Mouse (Mus musculus) myocyte (in vitro differentiated cells): ENCODE data around the gene Nudt15. TPM values are rescaled to one million over a fixed set of nuclear protein-coding genes. Genes with fewer than 3 reads are reported as not detected.

Experiments used
- H3K27me3 ChIP-seq: one replicate; pipeline ENCODE4 v1.6.1; 2011; ENCODE audit not compliant: control insufficient read depth, insufficient read depth, insufficient read length
- H3K36me3 ChIP-seq: one replicate; pipeline ENCODE4 v1.6.1; 2011; ENCODE audit not compliant: control insufficient read depth, insufficient read depth
- H3K4me2 ChIP-seq: one replicate; pipeline ENCODE4 v1.6.1; 2011; ENCODE audit warnings: low read depth, control low read depth
- H3K4me3 ChIP-seq: one replicate; pipeline ENCODE4 v1.5.1; 2011; ENCODE audit warnings: mild to moderate bottlenecking, control low read depth, moderate library complexity
- H3K79me2 ChIP-seq: one replicate; pipeline ENCODE4 v1.6.1; 2011; ENCODE audit not compliant: control insufficient read depth, insufficient read depth
- H3ac ChIP-seq: one replicate; pipeline ENCODE4 v1.6.1; 2011; ENCODE audit not compliant: control insufficient read depth, insufficient read length
- CEBPB ChIP-seq: IDR thresholded peaks from 2 replicates; pipeline ENCODE4 v1.6.1; 2011; ENCODE audit warnings: mild to moderate bottlenecking, moderate library complexity; ENCODE audit not compliant: poor library complexity, insufficient read depth, severe bottlenecking
- polyA plus RNA-seq: library from polyadenylated mRNA; unstranded; fragments of >200 nt; fragmentation: generic; extraction: Trizol; gene quantifications from one replicate; pipeline ENCODE4 v1.2.1, GENCODE M21; 2012; ENCODE audit warnings: missing spikeins

Gene Nudt15
- polyA plus RNA-seq, 1 experiment, result 2.0 TPM

DNA sequence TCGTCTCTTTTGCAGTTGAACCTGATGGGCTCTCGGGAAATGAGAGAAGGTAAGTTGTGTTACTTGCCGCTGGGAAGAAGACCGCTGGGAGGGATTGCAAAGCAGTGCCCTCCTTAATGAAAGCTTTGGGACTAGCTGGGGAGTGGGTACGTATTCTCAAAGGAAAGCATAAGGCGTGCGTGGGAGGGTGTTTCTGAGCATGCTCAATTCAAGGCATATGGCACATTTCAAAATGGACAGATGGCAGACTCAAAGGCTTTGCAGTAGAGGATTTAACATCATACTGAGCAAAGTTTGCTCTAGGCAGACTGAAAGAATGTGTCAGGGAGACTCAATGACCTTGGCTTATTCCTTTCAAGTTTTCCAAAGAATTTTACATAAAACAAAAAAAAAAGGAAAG lies 78.5 kb downstream of the Nudt15 start:
- Histone ChIP-seq H3K4me2 (no peak overlapping the region), H3K79me2 (no peaks in the 10 kb centered on the region), H3K27me3 (no peaks in the 10 kb centered on the region), H3ac (no peak overlapping the region), H3K4me3 (no peak overlapping the region), H3K36me3 (no peaks in the 10 kb centered on the region)
- no peak for TF ChIP-seq CEBPB

Other genes with a start within 250 kb of the Nudt15 start
- 14.2 TPM for gene Rb1, start 222.4 kb downstream of the Nudt15 start, polyA plus RNA-seq
- gene Itm2b, start 163.0 kb downstream of the Nudt15 start, polyA plus RNA-seq, result 530 TPM
- 18.9 TPM for gene Med4, start 38.2 kb downstream of the Nudt15 start, polyA plus RNA-seq
- 59.5 TPM for gene Sucla2, start 22.9 kb downstream of the Nudt15 start, polyA plus RNA-seq
- not detected for gene Gm21750, start 113.0 kb upstream of the Nudt15 start, polyA plus RNA-seq